Mouse (Mus musculus): ENCODE results near the gene Cabcoco1.

GRCm38 (mm10) chr10:68430929-68431328 lies 110.8 kb downstream of the Cabcoco1 start:
- TF ChIP-seq CTCF (IDR thresholded peaks at IDR 0.05; ENCODE audit: low read depth, low read length) (no peak), TAL1 (conservative IDR thresholded peaks at IDR 0.05; ENCODE audit: low read depth, low read length) (no peak), GATA1 (IDR thresholded peaks at IDR 0.05; ENCODE audit: borderline replicate concordance, low read length) (no peak)

Measured in G1E (cell line).